Mouse (Mus musculus) embryo, embryonic 9.5 days (tissue): ENCODE results near the gene Cacng6.
"Not testable (repeated sequence)": the region's sequence is repeated elsewhere in the genome, so short reads cannot be mapped to it uniquely, and the experiment has no call there.

Source experiments
- DNase-seq: peaks from one replicate; pipeline ENCODE4 v3.0.0-alpha.2; 2017; ENCODE audit errors: extremely low spot score

Cacng6 gene

GRCm38 (mm10) chr7:3423895-3424294 lies at the start of gene Cacng6:
Cacng6 (plus strand) TSS chr7:3424195.
- DNase-seq: no peak

DNA sequence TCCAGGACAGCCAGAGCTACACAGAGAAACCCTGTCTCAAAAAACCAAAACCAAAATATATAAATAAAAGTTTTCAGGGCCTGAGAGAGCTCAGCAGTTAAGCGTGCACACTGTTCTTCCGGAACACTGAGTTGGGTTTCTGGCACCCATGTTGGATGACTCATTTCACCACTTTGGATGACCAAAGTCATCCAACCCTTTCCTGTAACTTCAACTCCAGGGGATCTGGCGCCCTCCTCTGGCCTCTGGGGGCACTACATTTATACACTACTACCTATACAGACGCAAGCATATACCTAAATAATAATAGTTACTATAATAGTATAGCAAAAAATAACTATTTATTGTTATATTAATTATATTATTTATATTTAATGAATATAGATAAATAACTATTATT lies 47.2 kb upstream of the Cacng6 start:
- DNase-seq: no peak

GRCm38 (mm10) chr7:3382123-3382522 lies 41.9 kb upstream of the Cacng6 start:
- DNase-seq: no peak

DNA sequence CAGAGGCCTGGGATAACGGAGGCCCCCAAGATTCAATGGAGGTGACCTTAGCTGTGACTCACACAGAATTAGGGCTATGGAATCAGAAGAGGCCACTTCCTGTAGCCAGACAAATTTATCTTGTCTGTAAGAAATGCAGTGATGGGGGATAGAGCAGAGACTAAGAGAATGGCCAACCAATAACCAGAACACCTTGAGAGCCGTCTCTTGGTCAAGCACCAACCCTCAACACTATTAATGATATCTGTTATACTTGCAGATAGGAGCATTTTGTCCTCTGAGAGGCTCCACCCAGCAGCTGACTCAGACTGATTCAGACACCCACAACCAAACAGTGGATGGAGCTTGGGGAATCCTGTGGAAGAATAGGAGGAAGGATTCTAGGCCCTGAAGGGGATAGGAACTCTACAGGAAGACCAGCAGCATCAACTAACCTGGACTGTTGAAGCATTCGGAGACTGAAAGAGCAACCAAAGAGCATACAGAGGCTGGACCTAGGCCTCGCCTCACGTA lies 39.1 kb upstream of the Cacng6 start:
- no peak for DNase-seq

DNA sequence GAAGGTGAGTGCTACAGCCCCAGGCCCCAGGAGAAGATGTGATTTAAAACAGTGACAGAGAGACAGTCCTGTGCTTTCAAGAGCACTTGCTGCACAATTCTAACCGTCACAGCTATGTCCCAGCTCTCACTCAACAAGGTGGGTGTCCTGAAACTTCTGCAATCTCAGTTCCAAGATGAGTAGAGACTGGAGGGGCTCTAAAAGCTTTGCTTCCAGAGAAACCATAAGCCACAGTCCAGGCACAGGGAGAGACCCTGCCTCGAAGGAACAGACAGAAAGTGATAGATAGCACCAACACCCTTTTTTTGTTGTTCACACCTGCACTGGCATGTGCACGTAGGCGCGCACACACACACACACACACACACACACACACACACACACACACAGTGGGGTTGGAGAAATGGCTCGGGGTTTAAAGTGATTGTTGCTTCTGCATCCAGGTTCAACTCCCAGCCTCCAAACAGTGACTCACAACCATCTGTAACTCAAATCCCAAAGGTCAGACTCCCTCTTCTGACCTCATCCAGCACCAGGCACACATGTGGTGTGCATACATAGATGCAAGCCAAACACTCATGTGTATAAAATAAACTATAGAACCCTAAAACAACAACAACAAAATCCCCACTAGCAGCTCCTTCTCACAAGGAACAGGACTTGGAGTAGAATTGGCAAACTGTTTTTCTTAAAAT lies 37.8 kb upstream of the Cacng6 start:
- no peak for DNase-seq

DNA sequence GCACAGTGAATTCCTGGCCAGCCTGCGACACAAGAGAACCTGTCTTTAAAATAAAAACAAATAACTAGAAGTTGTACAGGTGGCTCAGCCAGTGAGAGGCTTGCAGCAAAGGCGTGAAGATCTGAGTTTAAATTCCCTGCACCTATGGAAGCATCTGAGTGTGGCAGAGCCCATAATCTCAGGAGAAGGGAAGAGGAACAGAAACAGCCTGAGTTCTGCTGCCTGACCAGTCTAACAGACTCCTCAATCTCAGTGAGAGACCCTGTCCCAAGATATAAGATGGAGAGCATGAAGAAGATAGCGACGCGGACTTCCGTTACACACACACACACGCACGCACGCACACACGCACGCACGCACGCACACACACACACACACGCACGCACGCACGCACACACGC lies 36.2 kb upstream of the Cacng6 start:
- no peak for DNase-seq

DNA sequence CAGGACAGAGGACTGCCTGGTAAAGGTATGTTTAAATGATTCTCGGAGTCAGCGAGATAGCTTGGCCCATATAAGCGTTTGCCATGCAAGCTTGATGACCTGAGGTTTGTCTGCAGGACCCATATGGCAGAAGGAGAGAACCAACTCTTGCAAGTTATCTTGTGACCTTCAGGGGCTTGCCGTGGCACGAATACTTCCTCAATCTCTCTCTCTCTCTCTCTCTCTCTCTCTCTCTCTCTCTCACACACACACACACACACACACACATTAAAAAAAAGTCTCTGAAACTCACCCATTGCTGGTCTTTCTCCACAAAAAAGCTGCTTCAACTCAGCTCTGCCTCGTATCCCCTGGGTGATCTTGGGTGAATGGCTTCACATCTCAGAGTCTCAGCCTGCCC lies 35.1 kb upstream of the Cacng6 start:
- DNase-seq: no peak

DNA sequence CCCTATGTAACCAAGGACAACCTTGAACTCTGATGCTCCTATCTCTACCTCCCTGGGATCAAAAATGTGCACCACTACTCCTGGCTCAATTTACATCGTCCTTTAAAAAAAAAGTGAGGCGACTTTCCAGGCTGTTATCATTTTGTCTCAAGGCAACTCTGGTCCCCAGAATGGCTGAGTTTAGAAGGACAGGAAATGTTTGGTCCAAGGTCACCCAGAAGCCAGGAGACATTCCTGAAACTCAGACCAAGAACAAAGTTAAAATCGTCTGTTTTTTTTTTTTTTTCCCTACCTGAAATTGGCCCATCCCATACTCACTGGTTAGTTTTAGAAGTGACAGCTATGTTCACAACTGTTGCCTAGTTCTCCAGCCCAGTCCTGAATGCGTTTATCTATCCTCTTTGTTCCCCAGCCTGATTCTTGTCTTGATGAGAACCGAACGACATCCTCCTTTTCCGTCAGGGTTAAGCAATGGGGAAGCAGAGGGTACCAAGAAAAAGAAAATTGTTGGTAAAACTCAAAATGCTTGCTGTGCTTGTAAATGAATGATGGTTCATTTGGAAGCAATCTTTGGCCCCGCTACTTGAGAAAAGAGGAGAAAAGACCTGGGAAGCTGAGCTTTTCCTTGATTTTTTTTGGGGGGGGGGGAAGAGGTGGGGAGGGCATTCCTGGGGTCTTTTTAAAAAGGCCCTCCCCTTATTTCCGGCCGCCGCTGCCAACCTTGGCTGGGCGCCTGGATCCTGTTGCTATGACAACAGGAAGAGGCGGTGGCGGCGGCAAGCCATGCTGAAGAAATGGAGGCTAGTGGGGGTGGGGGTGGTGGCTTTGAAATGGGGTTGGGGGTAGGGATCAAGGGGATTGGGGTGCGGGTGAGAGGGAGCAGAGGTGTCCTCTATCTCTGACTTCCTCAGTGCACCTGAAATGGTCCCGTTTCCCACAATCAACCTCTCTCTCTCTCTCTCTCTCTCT lies 34.3 kb upstream of the Cacng6 start:
- DNase-seq: peak; percentile 54

DNA sequence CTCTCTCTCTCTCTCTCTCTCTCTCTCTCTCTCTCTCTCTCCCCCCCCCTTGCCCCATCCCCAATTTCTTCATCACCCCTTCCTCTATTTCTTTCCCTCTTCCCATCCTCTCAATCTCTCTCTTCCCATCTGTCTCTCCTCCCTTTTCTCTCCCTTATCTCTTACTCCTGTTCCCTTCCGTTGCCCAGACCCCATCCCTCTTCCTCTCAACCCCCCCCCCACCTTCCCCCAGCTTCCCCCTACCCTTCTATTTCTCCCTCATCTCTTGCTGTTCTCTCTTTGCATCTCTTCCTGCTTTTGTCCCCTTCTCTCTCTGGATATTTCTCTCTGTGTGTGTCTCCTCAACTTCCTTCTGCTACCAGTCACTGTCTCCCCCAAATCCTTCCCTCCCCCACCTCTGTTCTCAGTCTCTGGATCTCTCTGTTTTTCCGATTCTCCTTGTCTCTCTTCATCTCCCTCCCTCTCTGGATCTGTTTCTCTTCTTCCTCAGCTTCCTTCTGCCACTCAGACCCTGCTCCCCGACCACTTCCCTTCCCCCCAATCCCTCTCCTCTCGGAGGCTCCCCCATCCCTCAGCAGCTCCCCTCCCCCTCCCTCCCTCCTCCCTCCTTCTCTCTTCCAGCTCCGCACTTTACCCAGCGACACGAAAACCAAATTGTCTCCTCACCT lies 33.4 kb upstream of the Cacng6 start, which contains the start of gene Cacng8:
Gene Cacng8, plus strand, starts transcription at position 271 of the 668 bp plus-strand sequence.
- no peak for DNase-seq

- no peak for DNase-seq
Measured at GRCm38 (mm10) chr7:3391081-3391451, 32.9 kb upstream of the Cacng6 start.

GRCm38 (mm10) chr7:3391809-3392208 lies 32.2 kb upstream of the Cacng6 start:
- no peak for DNase-seq

GRCm38 (mm10) chr7:3397355-3397754 lies 26.6 kb upstream of the Cacng6 start:
- no peak for DNase-seq

DNA sequence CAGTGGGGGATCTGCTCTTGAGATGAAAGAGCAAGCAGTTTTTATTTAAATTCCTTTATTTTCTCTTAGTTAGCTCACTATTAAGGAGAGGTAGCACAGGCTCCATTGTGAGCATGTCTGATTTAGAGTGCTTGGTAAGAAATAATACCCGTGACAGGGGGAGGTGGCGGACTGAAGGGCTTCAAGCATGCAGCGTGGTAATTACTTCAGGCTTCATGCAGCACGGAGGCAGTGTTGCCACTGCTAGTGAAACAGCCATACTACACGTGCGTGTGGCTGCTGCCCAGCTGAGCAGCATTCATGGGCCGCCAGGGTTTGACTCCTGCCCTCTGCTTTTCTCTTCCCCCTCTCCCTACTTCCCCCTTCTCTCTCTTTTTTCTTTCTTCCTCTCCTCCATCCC lies 26.2 kb upstream of the Cacng6 start:
- no peak for DNase-seq

- DNase-seq: not testable (repeated sequence)
Measured at GRCm38 (mm10) chr7:3398363-3398762, 25.6 kb upstream of the Cacng6 start.

DNA sequence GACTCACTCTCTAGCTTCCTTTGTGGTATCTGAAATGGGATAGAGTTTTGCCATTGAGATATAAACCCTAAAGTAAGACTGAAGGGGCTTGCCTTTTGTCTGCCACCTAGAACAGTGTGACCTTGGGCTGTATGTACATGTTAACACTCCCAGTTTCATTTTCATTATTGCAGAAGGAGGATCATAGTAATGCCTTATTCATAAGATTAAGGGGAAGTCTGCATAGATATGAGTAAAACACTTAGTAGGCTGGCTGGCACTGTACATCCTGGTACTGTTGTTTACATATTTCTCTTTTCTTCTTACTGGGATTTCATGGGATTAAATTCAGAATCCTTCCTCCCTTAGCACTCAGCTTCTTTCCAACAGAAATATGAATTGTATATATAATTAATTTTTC lies 24.1 kb upstream of the Cacng6 start:
- DNase-seq: no peak

GRCm38 (mm10) chr7:3409729-3410520 lies 14.1 kb upstream of the Cacng6 start:
- no peak for DNase-seq

DNA sequence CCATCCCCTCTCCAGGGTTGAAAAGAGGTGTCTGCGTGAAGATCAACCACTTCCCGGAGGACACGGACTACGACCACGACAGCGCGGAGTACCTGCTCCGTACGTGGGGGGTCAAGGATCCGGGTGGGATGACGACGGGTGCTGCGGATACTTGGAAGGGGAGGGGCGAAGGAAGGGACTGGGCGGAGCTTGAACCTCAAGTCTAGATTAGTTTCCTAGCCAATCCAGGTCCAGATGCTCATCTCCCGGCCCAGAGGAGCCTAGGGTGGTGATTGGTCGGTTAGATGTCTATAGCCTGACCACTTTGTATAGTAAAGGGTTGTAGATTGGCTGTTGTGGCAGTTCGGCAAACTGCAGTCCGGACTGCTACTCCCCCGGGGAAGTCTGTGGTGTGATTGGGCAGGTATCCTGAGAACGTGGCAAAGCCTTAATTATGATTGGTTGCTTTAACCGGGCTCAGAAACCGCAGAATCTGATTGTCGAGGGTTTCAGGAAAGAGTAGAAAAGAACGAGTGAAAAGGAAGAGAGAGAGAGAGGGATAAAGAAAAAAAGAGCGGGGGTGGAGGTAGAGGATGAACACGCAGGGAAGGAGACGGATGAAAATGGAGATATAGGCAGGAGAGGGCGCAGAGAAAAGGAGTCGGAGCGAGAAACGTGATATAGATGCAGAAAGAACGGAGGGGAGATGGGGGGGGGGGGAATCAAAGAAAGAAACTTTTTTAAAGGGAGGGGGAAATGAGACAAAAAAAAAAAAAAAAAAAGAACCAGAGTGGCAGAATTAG lies 12.6 kb upstream of the Cacng6 start:
- peak; percentile 82 for DNase-seq

DNA sequence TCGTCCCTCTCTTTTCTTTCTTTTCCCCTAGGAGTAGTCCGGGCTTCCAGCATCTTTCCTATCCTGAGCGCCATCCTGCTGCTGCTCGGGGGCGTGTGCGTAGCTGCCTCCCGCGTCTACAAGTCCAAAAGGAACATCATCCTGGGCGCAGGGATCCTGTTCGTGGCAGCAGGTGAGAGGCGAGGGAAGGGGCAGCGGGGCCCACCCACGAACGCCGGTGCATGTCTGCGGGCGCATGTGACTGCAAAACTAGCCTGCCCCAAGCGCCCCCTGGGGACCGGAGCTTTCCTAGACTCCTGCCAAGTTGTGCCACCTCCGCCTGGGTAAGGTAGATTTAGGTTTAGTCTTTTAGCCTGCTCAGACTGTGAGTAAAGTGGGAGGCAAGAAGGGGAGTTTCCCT lies 12.0 kb upstream of the Cacng6 start:
- DNase-seq: peak; percentile 61

- DNase-seq: peak; percentile 51
Measured at GRCm38 (mm10) chr7:3414888-3415287, 9.1 kb upstream of the Cacng6 start.

- DNase-seq: no peak
Measured at GRCm38 (mm10) chr7:3415378-3415777, 8.6 kb upstream of the Cacng6 start.

DNA sequence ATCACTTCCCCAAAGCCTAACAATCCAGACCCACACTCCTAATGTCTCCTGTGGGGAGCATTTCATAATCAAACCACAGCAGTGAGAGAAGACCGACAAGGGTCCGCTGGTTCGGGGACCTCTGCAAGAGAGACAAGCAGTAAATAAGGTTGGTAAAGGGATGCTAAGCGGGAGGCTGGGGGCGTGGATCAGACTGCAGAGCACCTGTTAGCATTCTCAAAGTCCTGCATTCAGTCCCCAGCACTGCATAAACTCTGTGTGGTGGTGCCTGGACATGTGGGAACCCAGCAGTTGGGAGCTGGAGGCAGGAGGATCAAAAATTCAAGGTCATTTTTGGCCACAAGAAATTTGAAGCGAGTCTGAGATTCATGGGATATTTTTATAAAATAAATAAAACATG lies 4.1 kb upstream of the Cacng6 start:
- no peak for DNase-seq
